Mouse (Mus musculus): ENCODE data around the gene Per1. TPM values are rescaled to one million over a fixed set of nuclear protein-coding genes. Genes with fewer than 3 reads are reported as not detected.
A peak's percentile ranks its signal among the peaks of the same experiment; 100 is the strongest.

Per1 gene
- polyA plus RNA-seq, 1 experiment: 4.5 TPM

DNA sequence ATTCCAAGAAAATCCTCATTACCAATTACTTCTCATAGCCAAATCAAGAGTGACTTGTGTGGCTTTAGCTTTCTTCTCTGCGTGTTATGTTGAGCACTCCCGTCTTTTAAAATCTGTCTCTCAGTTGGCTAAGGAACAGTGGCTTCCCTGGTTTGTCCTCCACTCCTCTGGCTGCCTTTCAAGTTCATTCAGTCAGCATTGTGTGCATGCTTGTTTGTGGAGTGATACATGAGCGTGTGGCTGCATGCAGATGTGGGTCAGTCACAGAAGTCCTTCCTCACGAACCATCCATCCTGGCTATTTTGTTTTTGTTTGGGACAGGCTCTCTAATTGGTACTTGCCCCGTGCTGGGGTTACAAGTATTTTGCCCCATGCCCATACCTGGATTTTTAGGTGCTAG, 18.4 kb upstream of the Per1 start:
- H3K36me3 ChIP-seq (ENCODE audit: control insufficient read depth, insufficient read depth): no peaks in the 10 kb centered on the region
- no peaks in the 10 kb centered on the region for H3K79me3 ChIP-seq (ENCODE audit: low read depth)
- H3K27me3 ChIP-seq (ENCODE audit: control insufficient read depth, insufficient read depth, insufficient read length): no peaks in the 10 kb centered on the region
- no peaks in the 10 kb centered on the region for H3K79me2 ChIP-seq (ENCODE audit: control insufficient read depth, insufficient read depth)
- no peak overlapping the region for H3K4me3 ChIP-seq (ENCODE audit: insufficient read depth, poor library complexity, severe bottlenecking)
- no peak for TF ChIP-seq CEBPB (IDR thresholded peaks at IDR 0.05; ENCODE audit: low read depth)
- TF ChIP-seq MYOG (IDR thresholded peaks at IDR 0.05; ENCODE audit: control insufficient read depth, extremely low read depth, insufficient read length): no peak
- H3ac ChIP-seq (ENCODE audit: control insufficient read depth, insufficient read length, low read depth): no peak overlapping the region

DNA sequence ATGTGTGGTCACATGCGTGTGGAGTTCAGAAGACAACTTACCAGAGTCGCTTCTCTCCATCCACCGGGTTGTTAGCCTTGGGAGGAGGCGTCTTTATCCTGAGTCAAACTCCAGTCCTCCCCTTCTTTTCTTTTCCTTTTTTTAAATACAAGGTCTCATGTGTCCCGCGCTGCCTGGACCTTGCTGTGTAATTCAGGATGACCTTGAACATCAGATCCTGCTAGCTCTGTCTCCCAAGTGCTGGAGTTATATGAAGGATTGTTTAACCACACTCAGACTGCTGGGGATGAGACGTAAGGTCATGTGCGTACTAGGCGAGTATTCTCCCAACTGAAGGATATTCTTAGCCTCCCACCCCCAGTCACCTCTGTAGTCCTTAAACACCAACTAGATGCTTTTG, 17.7 kb upstream of the Per1 start:
- no peaks in the 10 kb centered on the region for H3K79me2 ChIP-seq (ENCODE audit: control insufficient read depth, insufficient read depth)
- no peak overlapping the region for H3K4me3 ChIP-seq (ENCODE audit: insufficient read depth, poor library complexity, severe bottlenecking)
- TF ChIP-seq MYOG (IDR thresholded peaks at IDR 0.05; ENCODE audit: control insufficient read depth, extremely low read depth, insufficient read length) (no peak), MAX (IDR thresholded peaks at IDR 0.05) (no peak), CTCF (IDR thresholded peaks at IDR 0.05; ENCODE audit: control insufficient read depth, insufficient read depth, insufficient read length) (no peak), MYOD1 (IDR thresholded peaks at IDR 0.05; ENCODE audit: control insufficient read depth, insufficient read length, low read depth) (no peak), USF1 (IDR thresholded peaks at IDR 0.05; ENCODE audit: low read depth) (no peak), FOSL1 (IDR thresholded peaks at IDR 0.05; ENCODE audit: insufficient read depth, low read length, poor library complexity, severe bottlenecking) (no peak), CEBPB (IDR thresholded peaks at IDR 0.05; ENCODE audit: low read depth) (no peak)
- no peaks in the 10 kb centered on the region for H3K27me3 ChIP-seq (ENCODE audit: control insufficient read depth, insufficient read depth, insufficient read length)
- H3K79me3 ChIP-seq (ENCODE audit: low read depth): no peaks in the 10 kb centered on the region
- H3ac ChIP-seq (ENCODE audit: control insufficient read depth, insufficient read length, low read depth): no peak overlapping the region
- no peaks in the 10 kb centered on the region for H3K36me3 ChIP-seq (ENCODE audit: control insufficient read depth, insufficient read depth)

DNA sequence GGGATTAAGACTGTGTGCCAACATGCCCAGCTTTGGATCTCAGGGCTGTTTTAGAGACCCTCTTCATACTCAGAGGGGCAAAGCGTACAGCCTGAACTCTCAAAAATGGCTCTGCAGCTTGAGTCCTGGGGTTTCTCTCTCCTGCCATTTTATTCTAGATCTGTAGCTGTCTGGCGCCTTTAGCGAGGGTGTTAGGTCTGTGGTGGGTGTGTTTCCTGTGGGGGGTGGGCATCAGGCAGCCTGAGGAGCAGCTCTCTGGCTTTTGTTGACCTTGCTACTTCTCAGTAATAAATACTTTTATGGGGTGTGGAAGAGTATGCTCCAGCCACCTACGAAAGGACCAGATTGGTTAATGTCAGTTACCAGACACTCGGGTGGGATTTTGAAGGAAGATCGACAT, 17.0 kb upstream of the Per1 start:
- TF ChIP-seq MYOG (IDR thresholded peaks at IDR 0.05; ENCODE audit: control insufficient read depth, extremely low read depth, insufficient read length): no peak
- TF ChIP-seq MYOD1 (IDR thresholded peaks at IDR 0.05; ENCODE audit: control insufficient read depth, insufficient read length, low read depth): no peak
- TF ChIP-seq FOSL1 (IDR thresholded peaks at IDR 0.05; ENCODE audit: insufficient read depth, low read length, poor library complexity, severe bottlenecking): no peak
- no peak for TF ChIP-seq MAX (IDR thresholded peaks at IDR 0.05)
- TF ChIP-seq CTCF (IDR thresholded peaks at IDR 0.05; ENCODE audit: control insufficient read depth, insufficient read depth, insufficient read length): no peak
- TF ChIP-seq USF1 (IDR thresholded peaks at IDR 0.05; ENCODE audit: low read depth): no peak
- no peak for TF ChIP-seq CEBPB (IDR thresholded peaks at IDR 0.05; ENCODE audit: low read depth)
- Histone ChIP-seq H3ac (ENCODE audit: control insufficient read depth, insufficient read length, low read depth) (no peak overlapping the region), H3K27me3 (ENCODE audit: control insufficient read depth, insufficient read depth, insufficient read length) (no peaks in the 10 kb centered on the region), H3K4me3 (ENCODE audit: insufficient read depth, poor library complexity, severe bottlenecking) (no peak overlapping the region), H3K79me3 (ENCODE audit: low read depth) (no peaks in the 10 kb centered on the region), H3K79me2 (ENCODE audit: control insufficient read depth, insufficient read depth) (no peaks in the 10 kb centered on the region), H3K36me3 (ENCODE audit: control insufficient read depth, insufficient read depth) (no peaks in the 10 kb centered on the region)

DNA sequence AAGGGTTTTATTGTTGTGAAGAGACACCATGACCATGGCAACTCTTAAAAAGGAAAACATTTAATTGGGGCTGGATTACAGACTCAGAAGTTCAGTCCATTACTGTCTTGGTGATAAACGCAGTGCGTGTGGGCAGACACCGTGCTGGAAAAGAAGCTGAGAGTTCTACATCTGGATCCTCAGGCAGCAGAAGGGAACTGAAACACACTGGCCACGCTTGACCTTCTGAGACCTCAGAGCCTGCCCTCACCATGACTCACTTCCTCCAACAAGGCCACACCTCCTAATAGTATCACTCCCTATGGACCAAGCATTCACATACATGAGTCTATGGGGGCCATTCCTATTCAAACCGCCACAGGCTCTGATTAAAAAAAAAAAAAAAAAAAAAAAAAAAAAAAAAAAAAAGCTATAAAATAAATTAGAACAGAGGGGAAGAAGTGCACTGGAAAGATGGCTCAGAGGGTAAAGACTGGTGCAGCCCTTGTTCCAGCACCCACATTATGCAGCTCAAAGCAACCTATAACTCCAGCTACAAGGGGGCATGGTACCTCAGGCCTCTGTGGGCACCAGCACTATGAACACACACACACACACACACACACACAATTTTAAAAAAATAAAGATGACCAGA, 16.1 kb upstream of the Per1 start:
- Histone ChIP-seq H3K79me2 (ENCODE audit: control insufficient read depth, insufficient read depth) (no peaks in the 10 kb centered on the region), H3K36me3 (ENCODE audit: control insufficient read depth, insufficient read depth) (no peaks in the 10 kb centered on the region), H3K27me3 (ENCODE audit: control insufficient read depth, insufficient read depth, insufficient read length) (no peaks in the 10 kb centered on the region), H3K4me3 (ENCODE audit: insufficient read depth, poor library complexity, severe bottlenecking) (no peak overlapping the region), H3K79me3 (ENCODE audit: low read depth) (no peaks in the 10 kb centered on the region), H3ac (ENCODE audit: control insufficient read depth, insufficient read length, low read depth) (no peak overlapping the region)
- TF ChIP-seq MAX (IDR thresholded peaks at IDR 0.05): peak; percentile 66
- no peak for TF ChIP-seq MYOG (IDR thresholded peaks at IDR 0.05; ENCODE audit: control insufficient read depth, extremely low read depth, insufficient read length)
- TF ChIP-seq FOSL1 (IDR thresholded peaks at IDR 0.05; ENCODE audit: insufficient read depth, low read length, poor library complexity, severe bottlenecking): peak; percentile 36
- no peak for TF ChIP-seq USF1 (IDR thresholded peaks at IDR 0.05; ENCODE audit: low read depth)
- TF ChIP-seq MYOD1 (IDR thresholded peaks at IDR 0.05; ENCODE audit: control insufficient read depth, insufficient read length, low read depth): no peak

DNA sequence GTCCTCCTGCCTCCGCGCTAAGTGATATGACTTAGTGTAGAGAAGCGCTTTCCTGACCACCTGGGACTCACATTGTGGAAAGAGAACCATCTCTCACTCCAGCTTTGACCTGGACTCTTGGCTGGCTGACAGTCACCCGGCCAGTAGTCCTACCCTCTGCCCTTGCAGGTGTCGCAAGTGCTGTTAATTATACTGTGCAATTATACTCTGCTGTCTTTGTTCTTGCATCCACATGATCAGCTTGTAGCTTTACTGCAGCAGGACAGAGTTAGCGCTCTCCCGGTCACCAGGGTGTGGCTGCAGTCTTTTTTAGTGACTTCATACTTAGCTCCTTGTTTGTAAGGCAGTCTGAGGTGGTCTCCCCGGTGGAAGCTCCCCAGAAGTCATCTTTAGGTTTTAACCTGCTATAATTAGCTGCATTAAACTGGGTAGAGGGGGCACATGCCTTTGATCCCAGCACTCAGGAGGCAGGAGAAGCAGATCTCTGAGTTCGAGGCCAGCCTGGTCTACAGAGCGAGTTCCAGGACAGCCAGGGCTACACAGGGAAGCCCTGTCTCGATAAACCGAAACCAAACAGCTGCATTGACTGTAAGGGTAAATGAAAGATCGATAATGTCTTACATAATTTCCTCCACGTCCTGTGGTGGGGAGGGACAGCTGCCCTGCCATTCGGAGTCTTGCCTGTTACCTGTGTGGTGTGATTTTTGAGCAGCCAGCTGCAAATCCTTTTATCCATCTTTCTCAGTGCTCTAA, 14.7 kb upstream of the Per1 start:
- Histone ChIP-seq H3K79me3 (ENCODE audit: low read depth) (no peaks in the 10 kb centered on the region), H3ac (ENCODE audit: control insufficient read depth, insufficient read length, low read depth) (no peak overlapping the region), H3K79me2 (ENCODE audit: control insufficient read depth, insufficient read depth) (no peaks in the 10 kb centered on the region), H3K36me3 (ENCODE audit: control insufficient read depth, insufficient read depth) (no peaks in the 10 kb centered on the region), H3K27me3 (ENCODE audit: control insufficient read depth, insufficient read depth, insufficient read length) (no peaks in the 10 kb centered on the region), H3K4me3 (ENCODE audit: insufficient read depth, poor library complexity, severe bottlenecking) (no peak overlapping the region)
- TF ChIP-seq MYOD1 (IDR thresholded peaks at IDR 0.05; ENCODE audit: control insufficient read depth, insufficient read length, low read depth) (no peak), MYOG (IDR thresholded peaks at IDR 0.05; ENCODE audit: control insufficient read depth, extremely low read depth, insufficient read length) (no peak), CTCF (IDR thresholded peaks at IDR 0.05; ENCODE audit: control insufficient read depth, insufficient read depth, insufficient read length) (no peak), USF1 (IDR thresholded peaks at IDR 0.05; ENCODE audit: low read depth) (no peak), CEBPB (IDR thresholded peaks at IDR 0.05; ENCODE audit: low read depth) (no peak), MAX (IDR thresholded peaks at IDR 0.05) (no peak), FOSL1 (IDR thresholded peaks at IDR 0.05; ENCODE audit: insufficient read depth, low read length, poor library complexity, severe bottlenecking) (no peak)

DNA sequence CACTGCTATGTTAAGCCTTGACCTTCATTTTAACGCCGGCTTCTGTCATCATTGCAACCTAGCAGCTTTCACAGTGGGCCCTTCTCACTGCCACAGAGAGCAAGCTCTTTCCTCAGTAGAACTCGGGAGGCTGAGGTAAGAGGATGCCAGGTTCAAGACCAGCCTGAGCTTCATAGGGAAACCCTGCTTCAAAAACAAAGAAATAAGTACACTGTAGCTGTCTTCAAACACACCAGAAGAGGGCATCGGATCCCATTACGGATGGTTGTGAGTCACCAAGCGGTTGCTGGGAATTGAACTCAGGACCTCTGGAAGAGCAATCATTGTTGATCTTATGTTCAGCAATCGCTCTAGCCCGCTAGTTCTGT, 14.2 kb upstream of the Per1 start:
- Histone ChIP-seq H3K79me2 (ENCODE audit: control insufficient read depth, insufficient read depth) (no peaks in the 10 kb centered on the region), H3K27me3 (ENCODE audit: control insufficient read depth, insufficient read depth, insufficient read length) (no peaks in the 10 kb centered on the region), H3K36me3 (ENCODE audit: control insufficient read depth, insufficient read depth) (no peaks in the 10 kb centered on the region)

More for the DNA sequence above, 14.2 kb upstream of the Per1 start:
- Histone ChIP-seq H3K79me3 (ENCODE audit: low read depth) (no peaks in the 10 kb centered on the region), H3K4me3 (ENCODE audit: insufficient read depth, poor library complexity, severe bottlenecking) (no peak overlapping the region), H3ac (ENCODE audit: control insufficient read depth, insufficient read length, low read depth) (no peak overlapping the region)
- TF ChIP-seq USF1 (IDR thresholded peaks at IDR 0.05; ENCODE audit: low read depth) (no peak), CTCF (IDR thresholded peaks at IDR 0.05; ENCODE audit: control insufficient read depth, insufficient read depth, insufficient read length) (no peak), MAX (IDR thresholded peaks at IDR 0.05) (no peak), MYOG (IDR thresholded peaks at IDR 0.05; ENCODE audit: control insufficient read depth, extremely low read depth, insufficient read length) (no peak), FOSL1 (IDR thresholded peaks at IDR 0.05; ENCODE audit: insufficient read depth, low read length, poor library complexity, severe bottlenecking) (no peak), MYOD1 (IDR thresholded peaks at IDR 0.05; ENCODE audit: control insufficient read depth, insufficient read length, low read depth) (no peak), CEBPB (IDR thresholded peaks at IDR 0.05; ENCODE audit: low read depth) (no peak)

All from C2C12 (cell line).